In the genomic region with DNA sequence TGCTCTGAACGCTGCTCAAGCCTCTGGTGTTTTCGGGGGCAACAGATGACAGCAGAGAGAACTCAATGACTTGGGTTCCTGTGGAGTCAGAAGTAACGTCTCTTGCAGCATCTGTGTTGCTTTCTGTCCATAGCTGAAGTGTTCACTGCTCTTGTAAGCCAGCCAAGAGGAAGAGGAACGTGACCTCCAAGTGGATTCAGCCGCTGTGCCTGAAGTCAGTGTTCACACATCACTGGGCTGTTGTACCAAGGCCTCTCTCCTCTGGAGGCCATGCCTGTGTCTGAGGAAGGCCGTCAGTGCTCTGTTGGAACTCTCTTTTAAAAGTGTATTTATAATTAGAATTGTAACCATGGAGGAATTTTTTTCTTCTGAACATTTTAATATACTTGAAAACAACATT, we compare ENCODE assay signal across 22 mouse cellular contexts. TPM values are rescaled to one million over a fixed set of nuclear protein-coding genes. Genes with fewer than 3 reads are reported as not detected.
DNase-seq lines count a peak whose midpoint lies in the region; ATAC-seq and TF ChIP-seq lines count a peak whose summit lies in the region.
"Had no signal": no experiment of that assay in that cellular context is flagged by ENCODE, and none has a peak within 500 bp of the region (broad histone marks: within the 10 kb centered on the region; RNA-seq: fewer than 3 reads in every experiment).

No protein-coding gene starts in this region.

- H3K4me2 ChIP-seq in kidney, embryonic 15.5 days = no peak overlapping the region
- H3K4me2 ChIP-seq: embryonic facial prominence, embryonic 12.5 days; forebrain, embryonic 15.5 days; heart, embryonic 15.5 days; limb, embryonic 13.5 days; liver, embryonic 13.5 days; lung, embryonic 14.5 days; midbrain, embryonic 12.5 days; neural tube, embryonic 12.5 days had no signal

- 0 out of 2 replicates have a peak, but pooled peaks cover 2% of the 10 kb centered on the region for H3K36me3 ChIP-seq in kidney, adult 2 months (ENCODE audit: control insufficient read depth, insufficient read depth, low read length)
- H3K36me3 ChIP-seq in kidney, embryonic 15.5 days = peaks cover 78% of the 10 kb centered on the region

- H3K4me1 ChIP-seq in kidney, adult 2 months (ENCODE audit: control insufficient read depth, insufficient read depth, low read length) = peaks cover 5% of the 10 kb centered on the region; the same call in 1 of the 2 replicates
- H3K4me1 ChIP-seq in kidney, embryonic 15.5 days = no peaks in the 10 kb centered on the region
- H3K4me1 ChIP-seq: embryonic facial prominence, embryonic 12.5 days; forebrain, embryonic 15.5 days; limb, embryonic 13.5 days; liver, embryonic 13.5 days; midbrain, embryonic 12.5 days; neural tube, embryonic 12.5 days had no signal

- WGBS in kidney, adult 2 months = 29% methylated on average over 6 of the region's 6 CpGs
- WGBS in kidney, embryonic 15.5 days = 70% methylated on average over 6 of the region's 6 CpGs

- no peaks in the 10 kb centered on the region for H3K27me3 ChIP-seq in kidney, adult 2 months (replicated peaks; ENCODE audit: control insufficient read depth, insufficient read depth, low read length)
- H3K27me3 ChIP-seq in kidney, embryonic 15.5 days = no peaks in the 10 kb centered on the region
- H3K27me3 ChIP-seq: embryonic facial prominence, embryonic 12.5 days; forebrain, embryonic 15.5 days; heart, embryonic 15.5 days; limb, embryonic 13.5 days; liver, embryonic 13.5 days; midbrain, embryonic 12.5 days; neural tube, embryonic 12.5 days had no signal

- no peak for ATAC-seq in kidney, embryonic 15.5 days (replicated peaks; ENCODE audit: low FRiP score)
- ATAC-seq: forebrain, embryonic 15.5 days had no signal

- DNase-seq in kidney, adult 2 months = peak; percentile 72
- peak; percentile 36 for DNase-seq in ovary, postnatal 36 days (ENCODE audit: low spot score)
- no peak for DNase-seq in ovary, postnatal 10 days (ENCODE audit: low spot score)
- DNase-seq in brain, adult 2 months (ENCODE audit: low read depth, low spot score) = peak; percentile 18
- no peak for DNase-seq in gastrocnemius, adult 18-20 months (ENCODE audit: low spot score)
- DNase-seq in cerebellum, adult 9-11 months = no peak
- DNase-seq: cerebellum, adult 9-10 months; gastrocnemius, postnatal 25 days; heart, adult 2 months; liver, embryonic 13.5 days; lung, embryonic 14.5 days; right cerebral cortex, postnatal 14 days; spleen, adult 18-20 months; thymus, adult 2 months had no signal

- no peak overlapping the region for H3K9ac ChIP-seq in kidney, embryonic 15.5 days
- H3K9ac ChIP-seq: embryonic facial prominence, embryonic 12.5 days; forebrain, embryonic 15.5 days; heart, embryonic 15.5 days; limb, embryonic 13.5 days; liver, embryonic 13.5 days; lung, embryonic 14.5 days; midbrain, embryonic 12.5 days; neural tube, embryonic 12.5 days had no signal

- no peak for TF ChIP-seq CTCF in kidney, adult 2 months (conservative IDR thresholded peaks at IDR 0.05; ENCODE audit: insufficient read depth, insufficient read length, low read depth, low read length)

- H3K9me3 ChIP-seq in kidney, embryonic 15.5 days (replicated peaks) = no peaks in the 10 kb centered on the region
- H3K9me3 ChIP-seq: embryonic facial prominence, embryonic 12.5 days; forebrain, embryonic 15.5 days; heart, embryonic 15.5 days; limb, embryonic 13.5 days; liver, embryonic 13.5 days; midbrain, embryonic 12.5 days; neural tube, embryonic 12.5 days had no signal

- TF ChIP-seq POLR2A in kidney, adult 2 months (IDR thresholded peaks at IDR 0.05; ENCODE audit: low read depth, low read length) = no peak

- no peak overlapping the region for H3K4me3 ChIP-seq in kidney, adult 2 months (ENCODE audit: insufficient read depth, low read depth, low read length)
- no peak overlapping the region for H3K4me3 ChIP-seq in kidney, embryonic 15.5 days (replicated peaks)
- H3K4me3 ChIP-seq: embryonic facial prominence, embryonic 12.5 days; erythroblast, embryonic 14.5 days; forebrain, embryonic 15.5 days; heart, adult 2 months; heart, embryonic 15.5 days; limb, embryonic 13.5 days; liver, embryonic 13.5 days; midbrain, embryonic 12.5 days; neural tube, embryonic 12.5 days had no signal

- H3K27ac ChIP-seq in kidney, adult 2 months (ENCODE audit: insufficient read depth, low read depth, low read length) = no peak overlapping the region
- H3K27ac ChIP-seq in kidney, embryonic 15.5 days = no peak overlapping the region
- H3K27ac ChIP-seq: embryonic facial prominence, embryonic 12.5 days; forebrain, embryonic 15.5 days; heart, adult 2 months; heart, embryonic 15.5 days; limb, embryonic 13.5 days; liver, embryonic 13.5 days; midbrain, embryonic 12.5 days; neural tube, embryonic 12.5 days had no signal

RNA-seq across cellular contexts. Expression of gene Snx4, which starts 9.2 kb away (rescaled TPM):
- polyA plus RNA-seq in kidney, adult 2 months (2012; rRNA removed) = 12.1 and 16.2 TPM in 2 replicates
- 82.0 and 82.8 TPM in 2 replicates for polyA plus RNA-seq in kidney, embryonic 15.5 days (2015; fragmentation: Nextera tagmentation; extraction: Ambion mirVana)
- 10 to 100 TPM; 11.5 to 14.8 TPM for total RNA-seq in gastrocnemius, adult 18-20 months (2021)

RNA-seq across cellular contexts. Expression of gene Osbpl11, which starts 57.2 kb away (rescaled TPM):
- polyA plus RNA-seq in kidney, adult 2 months (2012; rRNA removed) = 14.1 and 14.7 TPM in 2 replicates
- polyA plus RNA-seq in kidney, embryonic 15.5 days (2015; fragmentation: Nextera tagmentation; extraction: Ambion mirVana) = 17.2 and 18.9 TPM in 2 replicates
- total RNA-seq in gastrocnemius, adult 18-20 months (2021) = 10 to 100 TPM; 14.0 to 14.9 TPM

Comparison
In these comparisons a context has a peak if more than half of its experiments do, and no peak if none do; other contexts are left out.
1. DNase-seq: peak in kidney, adult 2 months (single experiment), ovary, postnatal 36 days (single experiment) and brain, adult 2 months (single experiment); none in ovary, postnatal 10 days (single experiment), gastrocnemius, adult 18-20 months (single experiment) and cerebellum, adult 9-11 months (single experiment).